Mouse (Mus musculus) ovary, postnatal 14 days (tissue): ENCODE measurements around the gene Neurog1.

Source experiments
- DNase-seq: peaks from one replicate; pipeline ENCODE4 v3.0.0; 2022; ENCODE audit warnings: low spot score

Neurog1 gene

GRCm38 (mm10) chr13:56251924-56252619 lies at the start of gene Neurog1:
Neurog1 (minus strand) TSS chr13:56252163.
- no peak for DNase-seq

GRCm38 (mm10) chr13:56299336-56299735 lies 47.4 kb upstream of the Neurog1 start:
- no peak for DNase-seq

- no peak for DNase-seq
Observed at GRCm38 (mm10) chr13:56296659-56297020, 44.7 kb upstream of the Neurog1 start.

GRCm38 (mm10) chr13:56295943-56296658 lies 44.1 kb upstream of the Neurog1 start, which contains the start of gene Cxcl14:
Cxcl14 (minus strand) TSS chr13:56296551.
- peak; percentile 27 for DNase-seq

GRCm38 (mm10) chr13:56295586-56295942 lies 43.6 kb upstream of the Neurog1 start:
- no peak for DNase-seq

- no peak for DNase-seq
Observed at GRCm38 (mm10) chr13:56294908-56295307, 42.9 kb upstream of the Neurog1 start.

GRCm38 (mm10) chr13:56289998-56290397 lies 38.0 kb upstream of the Neurog1 start:
- DNase-seq = no peak

- DNase-seq = no peak
Observed at GRCm38 (mm10) chr13:56289261-56289660, 37.3 kb upstream of the Neurog1 start.

- DNase-seq = no peak
Observed at GRCm38 (mm10) chr13:56288601-56289000, 36.6 kb upstream of the Neurog1 start.

GRCm38 (mm10) chr13:56287091-56287490 lies 35.1 kb upstream of the Neurog1 start:
- DNase-seq = no peak

- DNase-seq = no peak
Observed at GRCm38 (mm10) chr13:56283321-56283720, 31.4 kb upstream of the Neurog1 start.

- no peak for DNase-seq
Observed at GRCm38 (mm10) chr13:56280356-56280755, 28.4 kb upstream of the Neurog1 start.

GRCm38 (mm10) chr13:56279439-56279838 lies 27.5 kb upstream of the Neurog1 start:
- DNase-seq = peak; percentile 87

GRCm38 (mm10) chr13:56275171-56275570 lies 23.2 kb upstream of the Neurog1 start:
- no peak for DNase-seq

- DNase-seq = no peak
Observed at GRCm38 (mm10) chr13:56270124-56270523, 18.2 kb upstream of the Neurog1 start.

- no peak for DNase-seq
Observed at GRCm38 (mm10) chr13:56267396-56267795, 15.4 kb upstream of the Neurog1 start.

- no peak for DNase-seq
Observed at GRCm38 (mm10) chr13:56266435-56266834, 14.5 kb upstream of the Neurog1 start.

- no peak for DNase-seq
Observed at GRCm38 (mm10) chr13:56265661-56266060, 13.7 kb upstream of the Neurog1 start.

- DNase-seq = no peak
Observed at GRCm38 (mm10) chr13:56262269-56262668, 10.3 kb upstream of the Neurog1 start.

- no peak for DNase-seq
Observed at GRCm38 (mm10) chr13:56260344-56260780, 8.4 kb upstream of the Neurog1 start.

GRCm38 (mm10) chr13:56259926-56260250 lies 7.9 kb upstream of the Neurog1 start:
- no peak for DNase-seq

- DNase-seq = no peak
Observed at GRCm38 (mm10) chr13:56259021-56259925, 7.3 kb upstream of the Neurog1 start.
